Mouse (Mus musculus): ENCODE measurements around the gene Rflna. TPM values are rescaled to one million over a fixed set of nuclear protein-coding genes. Genes with fewer than 3 reads are reported as not detected.

Rflna gene
- polyA plus RNA-seq, 1 experiment from 2014 or later = 9.3 TPM

- peak; percentile 85 for DNase-seq
- peak; percentile 48 for ATAC-seq (ENCODE audit: insufficient read depth)
Observed at GRCm38 (mm10) chr5:125057555-125058266, 54.7 kb downstream of the Rflna start.

GRCm38 (mm10) chr5:125058267-125058668, 55.2 kb downstream of the Rflna start:
- Histone ChIP-seq H3K9ac (peak overlapping the region; percentile 32), H3K27ac (ENCODE audit: low read depth) (peak overlapping the region; percentile 90), H3K36me3 (ENCODE audit: insufficient read depth) (peaks cover 45% of the 10 kb centered on the region), H3K4me1 (ENCODE audit: insufficient read depth) (peaks cover 40% of the 10 kb centered on the region), H3K9me3 (ENCODE audit: low read depth, low read length) (no peaks in the 10 kb centered on the region), H3K4me3 (ENCODE audit: low read depth, low read length) (peak overlapping the region; percentile 22), H3K27me3 (ENCODE audit: insufficient read depth, low read length) (no peaks in the 10 kb centered on the region), H3K4me2 (peak overlapping the region; percentile 56)
- 4% methylated on average over 22 of the region's 29 CpGs for WGBS
- no peak for TF ChIP-seq CTCF (IDR thresholded peaks at IDR 0.05; ENCODE audit: low read depth)
- ATAC-seq (ENCODE audit: insufficient read depth) (peak; percentile 20; the same call in 1 of the 2 replicates), DNase-seq (peak; percentile 70)

More at GRCm38 (mm10) chr5:125057555-125058266, 54.7 kb downstream of the Rflna start:
- H3K4me3 ChIP-seq (ENCODE audit: low read depth, low read length) = peak overlapping the region; percentile 22
- H3K4me2 ChIP-seq = peak overlapping the region; percentile 56
- H3K9ac ChIP-seq = peak overlapping the region; percentile 32
- no peaks in the 10 kb centered on the region for H3K9me3 ChIP-seq (ENCODE audit: low read depth, low read length)
- H3K27ac ChIP-seq (ENCODE audit: low read depth) = peak overlapping the region; percentile 90
- H3K4me1 ChIP-seq (ENCODE audit: insufficient read depth) = peaks cover 46% of the 10 kb centered on the region
- peaks cover 42% of the 10 kb centered on the region for H3K36me3 ChIP-seq (ENCODE audit: insufficient read depth)
- TF ChIP-seq CTCF (IDR thresholded peaks at IDR 0.05; ENCODE audit: low read depth) = no peak
- WGBS = 15% methylated on average over 29 of the region's 29 CpGs
- no peaks in the 10 kb centered on the region for H3K27me3 ChIP-seq (ENCODE audit: insufficient read depth, low read length)

Other genes starting within 250 kb of the Rflna start
- 7.5 and 8.8 TPM in 2 replicates for gene Ccdc92, start 140.8 kb upstream of the Rflna start, polyA plus RNA-seq (2014; fragmentation: Nextera tagmentation; extraction: Ambion mirVana)
- gene Zfp664, start 140.5 kb upstream of the Rflna start, polyA plus RNA-seq (2014; fragmentation: Nextera tagmentation; extraction: Ambion mirVana) = 90.7 and 98.9 TPM in 2 replicates
- 34.9 and 36.5 TPM in 2 replicates for gene Ncor2, start 176.0 kb downstream of the Rflna start, polyA plus RNA-seq (2014; fragmentation: Nextera tagmentation; extraction: Ambion mirVana)

Measured in lung, embryonic 14.5 days (tissue).